Comparison of ENCODE assay signal across 20 mouse cellular contexts in genomic region chr13:95643740-95644139, GRCm38 (mm10). TPM values are rescaled to one million over a fixed set of nuclear protein-coding genes. Genes with fewer than 3 reads are reported as not detected.
DNase-seq lines count a peak whose midpoint lies in the region; ATAC-seq lines count a peak whose summit lies in the region.
"Had no signal": no experiment of that assay in that cellular context is flagged by ENCODE, and none has a peak within 500 bp of the region (broad histone marks: within the 10 kb centered on the region; RNA-seq: fewer than 3 reads in every experiment).

No protein-coding gene starts in this region.

- H3K4me3 ChIP-seq in heart, embryonic 12.5 days = no peak overlapping the region
- no peak overlapping the region for H3K4me3 ChIP-seq in lung, embryonic 16.5 days (ENCODE audit: low read length)
- H3K4me3 ChIP-seq in embryonic facial prominence, embryonic 13.5 days = no peak overlapping the region
- no peak overlapping the region for H3K4me3 ChIP-seq in liver, embryonic 13.5 days (replicated peaks)
- H3K4me3 ChIP-seq: erythroblast, embryonic 14.5 days; hindbrain, embryonic 12.5 days; stomach, embryonic 15.5 days had no signal

- DNase-seq in heart, adult 11 months = no peak
- no peak for DNase-seq in lung, postnatal 14 days
- no peak for DNase-seq in liver, embryonic 13.5 days
- no peak for DNase-seq in thymus, adult 18-20 months
- DNase-seq: adrenal gland, postnatal 36 days; cerebellum, postnatal 14 days; gastrocnemius, postnatal 36 days; kidney, adult 11 months; kidney, postnatal 36 days; layer of hippocampus, postnatal 36 days; thymus, postnatal 4 days had no signal

- peak overlapping the region; percentile 44; the same call in 1 of the 2 replicates for H3K4me2 ChIP-seq in heart, embryonic 12.5 days
- no peak overlapping the region for H3K4me2 ChIP-seq in lung, embryonic 16.5 days (ENCODE audit: low read depth, low read length)
- peak overlapping the region; percentile 35 for H3K4me2 ChIP-seq in embryonic facial prominence, embryonic 13.5 days
- H3K4me2 ChIP-seq in liver, embryonic 13.5 days = no peak overlapping the region
- H3K4me2 ChIP-seq: hindbrain, embryonic 12.5 days; stomach, embryonic 15.5 days had no signal

- no peaks in the 10 kb centered on the region for H3K27me3 ChIP-seq in heart, embryonic 12.5 days (replicated peaks)
- H3K27me3 ChIP-seq in lung, embryonic 16.5 days (ENCODE audit: control insufficient read depth, insufficient read depth, low read depth, low read length) = no peaks in the 10 kb centered on the region
- no peaks in the 10 kb centered on the region for H3K27me3 ChIP-seq in embryonic facial prominence, embryonic 13.5 days
- H3K27me3 ChIP-seq in liver, embryonic 13.5 days = no peaks in the 10 kb centered on the region
- H3K27me3 ChIP-seq: hindbrain, embryonic 12.5 days; stomach, embryonic 15.5 days had no signal

- no peaks in the 10 kb centered on the region for H3K9me3 ChIP-seq in heart, embryonic 12.5 days (replicated peaks)
- H3K9me3 ChIP-seq in lung, embryonic 16.5 days (ENCODE audit: control insufficient read depth, low read length) = no peaks in the 10 kb centered on the region
- H3K9me3 ChIP-seq in embryonic facial prominence, embryonic 13.5 days = no peaks in the 10 kb centered on the region
- H3K9me3 ChIP-seq in liver, embryonic 13.5 days (replicated peaks) = no peaks in the 10 kb centered on the region
- H3K9me3 ChIP-seq: G1E; hindbrain, embryonic 12.5 days; stomach, embryonic 15.5 days had no signal

- ATAC-seq in heart, embryonic 12.5 days (ENCODE audit: insufficient number of reproducible peaks, low FRiP score) = no peak
- no peak for ATAC-seq in lung, embryonic 16.5 days (ENCODE audit: low read depth)
- no peak for ATAC-seq in embryonic facial prominence, embryonic 13.5 days (ENCODE audit: insufficient number of reproducible peaks, insufficient read depth, low FRiP score, low TSS enrichment, low read depth)
- no peak for ATAC-seq in liver, embryonic 13.5 days (ENCODE audit: low read depth)
- ATAC-seq: midbrain, embryonic 16.5 days had no signal

- peak overlapping the region; percentile 79 for H3K27ac ChIP-seq in heart, embryonic 12.5 days (ENCODE audit: poor library complexity, severe bottlenecking)
- no peak overlapping the region for H3K27ac ChIP-seq in lung, embryonic 16.5 days (ENCODE audit: low read length)
- H3K27ac ChIP-seq in embryonic facial prominence, embryonic 13.5 days = peak overlapping the region; percentile 90
- 0 out of 2 replicates have a peak overlapping the region, but pooled peaks have one; percentile 6 for H3K27ac ChIP-seq in liver, embryonic 13.5 days
- H3K27ac ChIP-seq: hindbrain, embryonic 12.5 days; liver, embryonic 14.5 days had no signal

- peaks cover 46% of the 10 kb centered on the region for H3K4me1 ChIP-seq in heart, embryonic 12.5 days (replicated peaks)
- H3K4me1 ChIP-seq in lung, embryonic 16.5 days (replicated peaks; ENCODE audit: control insufficient read depth, insufficient read depth, low read length) = peaks cover 13% of the 10 kb centered on the region
- peaks cover 61% of the 10 kb centered on the region for H3K4me1 ChIP-seq in embryonic facial prominence, embryonic 13.5 days
- H3K4me1 ChIP-seq in liver, embryonic 13.5 days (replicated peaks) = peaks cover 10% of the 10 kb centered on the region

- 0 out of 2 replicates have a peak, but pooled peaks cover 3% of the 10 kb centered on the region for H3K36me3 ChIP-seq in heart, embryonic 12.5 days
- H3K36me3 ChIP-seq in lung, embryonic 16.5 days (ENCODE audit: control insufficient read depth, insufficient read depth, low read length) = no peaks in the 10 kb centered on the region
- H3K36me3 ChIP-seq in embryonic facial prominence, embryonic 13.5 days = peaks cover 12% of the 10 kb centered on the region; the same call in 1 of the 2 replicates
- H3K36me3 ChIP-seq in liver, embryonic 13.5 days = peaks cover 41% of the 10 kb centered on the region
- H3K36me3 ChIP-seq: stomach, embryonic 15.5 days had no signal

- 33% methylated on average over 7 of the region's 7 CpGs for WGBS in heart, embryonic 12.5 days
- 62% methylated on average over 7 of the region's 7 CpGs for WGBS in lung, embryonic 16.5 days
- WGBS in embryonic facial prominence, embryonic 13.5 days = 19% methylated on average over 7 of the region's 7 CpGs
- WGBS in liver, embryonic 13.5 days (ENCODE audit: insufficient replicate concordance) = 69% methylated on average over 7 of the region's 7 CpGs

- 0 out of 2 replicates have a peak overlapping the region, but pooled peaks have one; percentile 13 for H3K9ac ChIP-seq in heart, embryonic 12.5 days
- H3K9ac ChIP-seq in lung, embryonic 16.5 days (ENCODE audit: low read length) = 0 out of 2 replicates have a peak overlapping the region, but pooled peaks have one; percentile 16
- no peak overlapping the region for H3K9ac ChIP-seq in embryonic facial prominence, embryonic 13.5 days
- H3K9ac ChIP-seq in liver, embryonic 13.5 days = no peak overlapping the region
- H3K9ac ChIP-seq: hindbrain, embryonic 12.5 days; liver, embryonic 14.5 days; stomach, embryonic 15.5 days had no signal

RNA-seq across cellular contexts. Expression of gene F2r, which starts 25.5 kb away (rescaled TPM):
- 184 and 192 TPM in 2 replicates for polyA plus RNA-seq in heart, embryonic 12.5 days (2016; fragmentation: Nextera tagmentation; extraction: Ambion mirVana)
- polyA plus RNA-seq in lung, embryonic 16.5 days (2015; fragmentation: Nextera tagmentation; extraction: Ambion mirVana) = 123 and 124 TPM in 2 replicates
- polyA plus RNA-seq in embryonic facial prominence, embryonic 13.5 days (2015; fragmentation: Nextera tagmentation; extraction: Ambion mirVana) = 92.2 and 100 TPM in 2 replicates
- polyA plus RNA-seq in liver, embryonic 13.5 days (2015; fragmentation: Nextera tagmentation; extraction: Ambion mirVana) = 42.8 and 53.6 TPM in 2 replicates

RNA-seq across cellular contexts. Expression of gene F2rl2, which starts 52.9 kb away (rescaled TPM):
- polyA plus RNA-seq in heart, embryonic 12.5 days (2016; fragmentation: Nextera tagmentation; extraction: Ambion mirVana) = 1.9 and 2.2 TPM in 2 replicates
- 0.54 and 0.64 TPM in 2 replicates for polyA plus RNA-seq in lung, embryonic 16.5 days (2015; fragmentation: Nextera tagmentation; extraction: Ambion mirVana)
- polyA plus RNA-seq in embryonic facial prominence, embryonic 13.5 days (2015; fragmentation: Nextera tagmentation; extraction: Ambion mirVana) = 1.2 and 1.3 TPM in 2 replicates
- polyA plus RNA-seq in liver, embryonic 13.5 days (2015; fragmentation: Nextera tagmentation; extraction: Ambion mirVana) = 13.4 and 17.9 TPM in 2 replicates
- polyA plus RNA-seq: erythroblast, embryonic 14.5 days; G1E had no signal

Comparison
In these comparisons a context has a peak if more than half of its experiments do, and no peak if none do; other contexts are left out.
1. H3K4me2 ChIP-seq: peak in heart, embryonic 12.5 days (single experiment) and embryonic facial prominence, embryonic 13.5 days (single experiment); none in lung, embryonic 16.5 days (single experiment) and liver, embryonic 13.5 days (single experiment).
2. H3K9ac ChIP-seq: peak in heart, embryonic 12.5 days (single experiment) and lung, embryonic 16.5 days (single experiment); none in embryonic facial prominence, embryonic 13.5 days (single experiment) and liver, embryonic 13.5 days (single experiment).